Mouse (Mus musculus) bone marrow macrophage, adult 2 months (primary cell): ENCODE measurements around the gene Kank2.

Experiments
- CTCF ChIP-seq: IDR thresholded peaks from 2 replicates; pipeline ENCODE4 v1.5.1; 2012; ENCODE audit warnings: low read depth, mild to moderate bottlenecking, low read length, moderate library complexity
- POLR2A ChIP-seq: IDR thresholded peaks from 2 replicates; pipeline ENCODE4 v1.6.1; 2012; ENCODE audit warnings: mild to moderate bottlenecking, low read depth, low read length, borderline replicate concordance

DNA sequence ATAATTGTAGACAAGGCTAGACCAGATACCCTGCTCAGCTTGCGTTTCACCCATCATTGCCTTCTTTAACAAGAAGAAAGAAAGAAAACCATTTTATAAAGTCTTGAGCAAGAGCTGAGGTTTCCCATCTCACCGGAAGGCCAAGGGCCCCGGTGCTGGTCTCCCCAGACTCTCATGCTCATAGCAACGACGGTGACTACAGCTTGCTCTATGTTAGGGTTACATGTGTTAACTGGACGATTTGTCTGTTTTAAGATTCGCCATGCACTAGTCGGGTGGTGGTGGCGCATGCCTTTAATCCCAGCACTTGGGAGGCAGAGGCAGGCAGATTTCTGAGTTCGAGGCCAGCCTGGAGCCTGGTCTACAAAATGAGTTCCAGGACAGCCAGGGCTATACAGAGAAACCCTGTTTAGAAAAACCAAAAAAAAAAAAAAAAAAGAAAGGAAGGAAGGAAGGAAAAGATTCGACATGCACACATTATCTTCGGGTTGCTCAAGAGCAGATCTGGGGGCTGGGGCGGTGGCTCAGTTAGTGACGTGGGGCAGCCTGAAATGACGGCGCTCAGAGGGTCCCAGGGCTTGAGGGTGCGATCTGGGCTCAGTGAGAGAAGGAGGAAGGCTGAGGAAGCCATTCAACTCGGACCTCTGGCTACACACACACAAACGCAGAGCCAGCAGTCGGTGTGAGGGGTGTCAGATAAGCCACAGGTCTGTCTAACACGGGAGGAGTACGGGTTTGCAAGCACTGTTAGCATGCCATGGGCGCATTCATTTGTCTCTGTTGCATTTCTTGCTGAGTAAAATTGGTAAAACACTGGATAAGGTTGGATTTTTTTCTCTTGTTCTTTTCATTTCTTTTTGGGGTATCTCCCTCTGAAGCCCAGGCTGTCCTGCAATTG lies 73.1 kb downstream of the Kank2 start:
- TF ChIP-seq CTCF (0 out of 2 replicates have a peak, but pooled peaks have one; percentile 9), POLR2A (no peak)
